Mouse (Mus musculus) C2C12 (cell line): ENCODE data around the gene Gtf3c1.

Source experiments
- CEBPB ChIP-seq: IDR thresholded peaks from one replicate; pipeline ENCODE4 v1.6.1; 2011; ENCODE audit warnings: low read depth, mild to moderate bottlenecking, control low read depth, moderate library complexity
- CTCF ChIP-seq: IDR thresholded peaks from one replicate; pipeline ENCODE4 v1.5.1; 2011; ENCODE audit not compliant: control insufficient read depth, insufficient read depth, insufficient read length
- FOSL1 ChIP-seq: IDR thresholded peaks from one replicate; pipeline ENCODE4 v1.8.0; 2011; ENCODE audit warnings: mild to moderate bottlenecking, low read length; ENCODE audit not compliant: poor library complexity, insufficient read depth, severe bottlenecking
- MYOG ChIP-seq: IDR thresholded peaks from one replicate; pipeline ENCODE4 v1.6.1; 2011; ENCODE audit not compliant: control insufficient read depth, insufficient read length; ENCODE audit errors: extremely low read depth

- TF ChIP-seq CTCF (no peak), FOSL1 (no peak), MYOG (no peak), CEBPB (no peak)
These were observed 17.1 kb downstream of the Gtf3c1 start for GRCm38 (mm10) chr7:125690516-125690915.
